Mouse (Mus musculus) ovary, postnatal 36 days (tissue): ENCODE data around the gene Glce.

Experiments used
- DNase-seq: peaks from one replicate; pipeline ENCODE4 v3.0.0; 2022; ENCODE audit warnings: low spot score, mixed read lengths

Gene Glce

DNA sequence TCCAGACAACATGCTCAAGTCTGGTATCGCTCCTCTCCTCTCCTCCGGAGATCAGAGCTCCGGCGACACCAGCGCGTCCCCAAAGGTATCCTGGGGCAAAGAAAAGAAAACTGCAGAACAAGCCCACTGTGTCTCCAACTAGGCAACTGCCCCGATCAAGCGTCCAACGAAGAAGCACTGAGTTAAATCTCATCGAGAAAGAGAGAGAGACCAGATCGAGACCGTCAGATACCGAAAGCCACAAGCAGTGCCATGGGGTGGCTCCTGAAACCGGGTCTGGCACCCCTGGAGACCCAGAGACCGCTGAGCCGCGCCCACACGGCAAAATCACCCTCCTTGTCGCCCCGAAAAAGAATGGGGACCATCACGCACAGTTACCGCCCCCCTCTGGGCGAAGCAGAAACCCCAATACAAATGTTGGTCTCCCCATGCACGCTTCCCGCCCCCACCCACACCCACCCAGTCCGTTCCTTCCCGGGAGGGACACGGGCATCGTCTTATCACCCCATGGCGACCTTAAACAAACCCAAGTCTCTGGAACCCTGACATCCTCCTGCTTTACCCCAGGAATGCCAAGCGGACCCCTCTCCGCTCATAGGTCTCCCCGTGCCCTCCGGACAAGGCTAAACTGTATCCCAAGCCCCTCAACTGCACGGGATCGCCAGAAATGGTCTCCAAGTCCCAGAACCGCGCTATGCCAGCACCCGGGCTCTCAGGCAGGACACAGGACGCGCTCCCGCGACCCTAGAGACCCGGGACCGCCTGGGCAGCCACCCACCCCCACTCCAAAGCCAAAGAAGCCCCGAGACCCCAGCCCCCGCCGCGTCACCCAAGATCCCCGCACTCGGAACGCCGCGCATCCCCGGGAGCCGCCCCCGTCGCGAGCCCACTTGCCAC lies 656 bp downstream of the Glce start:
- DNase-seq, result peak; percentile 32

DNA sequence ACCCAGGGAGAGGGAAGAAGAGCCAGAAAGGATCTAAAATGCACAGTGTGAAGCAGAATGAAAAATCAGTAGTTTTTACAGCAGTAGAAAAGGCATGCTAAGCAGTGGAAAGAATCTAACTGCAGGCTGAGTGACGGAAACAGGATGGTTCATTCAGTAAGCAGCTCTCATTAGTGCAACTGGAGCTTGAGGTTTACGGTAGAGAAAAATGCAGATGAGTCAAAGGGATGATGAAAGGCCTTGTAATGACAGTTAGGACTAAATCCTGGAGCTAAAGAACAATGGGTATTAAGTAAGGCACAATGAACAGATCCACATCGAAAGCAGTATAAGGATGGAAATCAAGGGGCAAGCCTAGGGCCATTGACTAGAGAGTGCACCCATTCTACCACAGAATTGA lies 3.7 kb downstream of the Glce start:
- DNase-seq, result no peak

DNA sequence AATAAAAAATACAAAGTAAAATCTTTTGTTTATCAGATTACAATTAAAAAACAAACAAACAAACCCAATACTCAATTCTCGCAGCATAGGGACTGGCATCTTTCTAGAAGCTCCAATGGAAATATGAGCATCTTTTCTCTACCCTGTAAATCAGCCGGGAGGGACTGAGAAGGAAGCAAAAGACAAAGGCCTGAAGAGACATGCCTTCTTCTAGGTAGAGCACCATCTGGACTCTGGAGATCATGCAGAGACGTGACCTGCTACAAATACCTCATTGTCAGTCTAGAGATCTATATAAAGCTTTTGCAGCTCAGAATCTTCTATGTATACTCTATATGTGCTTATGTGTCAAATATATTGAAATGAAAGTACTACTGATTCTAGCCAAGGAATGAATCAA lies 6.6 kb downstream of the Glce start:
- no peak for DNase-seq

DNA sequence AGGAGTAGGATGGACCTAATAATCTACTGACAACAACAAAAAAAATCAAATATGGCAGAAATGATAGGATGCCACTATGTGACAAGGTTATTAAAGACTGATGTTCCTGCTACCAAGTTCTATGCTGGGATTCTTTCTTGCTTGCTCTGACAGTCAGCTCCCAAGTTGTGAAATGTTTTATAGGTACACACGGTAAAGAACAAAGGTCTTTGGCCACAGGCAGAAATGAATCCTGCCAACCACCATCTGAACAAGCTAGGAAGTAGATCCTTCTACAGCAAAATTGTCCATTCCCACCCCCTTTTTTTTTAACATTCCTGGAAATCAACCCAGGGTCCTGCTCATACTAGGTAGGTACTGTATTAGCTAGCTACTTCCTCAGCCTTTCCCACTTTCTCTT lies 25.9 kb downstream of the Glce start:
- no peak for DNase-seq

DNA sequence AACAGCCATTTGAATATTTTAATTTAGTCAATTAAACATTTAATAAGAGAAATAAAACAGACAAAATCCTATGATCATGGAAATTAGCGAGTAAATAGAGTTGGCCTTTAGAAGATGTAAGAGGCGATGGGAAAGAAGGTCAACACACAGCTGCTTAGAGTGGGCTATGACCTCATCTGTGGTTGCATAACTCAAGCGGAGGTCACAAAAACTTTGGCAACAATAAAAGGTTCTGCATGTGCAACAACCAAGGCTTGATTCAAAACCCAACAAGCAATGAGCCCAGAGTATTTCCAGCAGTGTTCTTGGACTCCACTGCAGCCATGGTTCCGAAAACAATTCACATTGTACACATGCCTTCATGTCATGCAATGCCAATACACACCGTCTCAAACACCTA lies 30.9 kb downstream of the Glce start:
- DNase-seq, result no peak

DNA sequence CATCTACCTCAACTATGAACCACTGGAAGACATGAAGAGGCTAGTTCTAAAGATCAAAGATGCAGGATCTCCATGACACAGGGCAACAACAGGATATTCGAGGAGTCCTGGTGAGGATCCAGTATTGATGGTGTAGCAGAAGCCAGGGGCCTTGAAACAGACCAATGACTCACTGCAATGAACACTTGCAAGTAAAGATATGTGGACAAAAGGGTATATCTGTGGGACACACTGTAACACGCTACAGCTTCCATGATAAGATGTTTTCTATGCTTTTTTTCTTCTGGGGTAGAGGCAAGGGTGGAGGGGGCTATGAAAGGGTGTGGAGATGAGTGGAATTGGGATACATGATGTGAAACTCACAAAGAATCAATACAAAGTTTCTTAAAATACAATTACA lies 36.9 kb downstream of the Glce start:
- DNase-seq, result no peak

DNA sequence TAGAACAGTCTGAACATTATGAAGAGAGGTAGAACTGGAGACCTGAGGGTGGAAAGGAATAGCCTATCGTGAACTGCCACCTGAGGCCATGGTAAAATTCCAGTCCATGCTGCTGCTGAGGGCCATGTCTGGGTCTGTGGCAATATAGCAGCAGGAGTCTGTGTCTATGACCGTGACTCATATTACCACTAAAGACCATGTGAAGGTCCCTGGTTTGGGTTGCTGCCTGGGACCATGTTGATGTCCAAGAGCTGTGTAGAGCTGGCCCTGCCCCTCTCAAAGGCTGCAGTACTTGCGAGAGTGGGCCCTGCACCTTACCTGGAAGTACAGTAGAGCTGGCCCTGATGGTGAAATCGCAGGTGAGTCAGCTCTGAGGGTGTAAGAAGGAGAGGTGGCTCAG lies 37.6 kb downstream of the Glce start:
- no peak for DNase-seq

DNA sequence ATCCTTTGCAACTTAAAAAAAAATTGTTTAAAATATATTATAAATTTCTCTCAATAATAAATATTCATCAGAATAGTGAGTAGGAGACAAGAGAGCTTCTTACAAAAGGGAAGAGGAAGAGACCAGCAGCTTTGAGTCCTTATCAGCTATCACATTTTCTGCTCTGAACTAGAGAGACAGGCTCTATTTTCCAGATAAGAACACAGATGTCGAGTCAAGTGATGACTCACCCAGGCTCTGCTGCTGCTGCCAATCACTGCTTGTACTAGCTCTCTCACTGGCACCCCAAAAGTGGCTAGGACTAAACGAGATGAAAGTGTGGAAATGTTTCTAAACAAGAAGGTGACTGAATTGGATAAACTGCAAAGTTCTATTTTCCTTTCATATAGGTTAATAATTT lies 39.5 kb downstream of the Glce start:
- DNase-seq, result no peak

DNA sequence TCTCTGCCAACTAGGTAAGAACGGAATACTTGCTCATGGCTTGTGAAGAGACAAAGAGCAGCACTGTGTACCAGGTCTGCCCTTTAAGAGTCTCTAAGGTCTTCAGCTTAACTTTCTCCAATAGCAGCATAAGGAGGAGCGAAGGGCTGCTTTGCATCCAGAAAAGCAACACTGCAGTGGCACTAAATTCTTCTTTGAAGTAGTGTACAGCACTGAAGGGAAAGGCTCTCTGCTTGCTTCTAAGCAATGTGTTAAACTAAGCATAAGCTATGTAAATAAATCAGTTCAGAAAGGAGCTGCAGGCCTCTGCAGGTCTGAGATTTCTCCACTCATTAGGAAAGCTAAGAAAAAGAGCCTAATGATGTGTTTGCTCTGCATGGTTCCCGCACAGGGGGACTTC lies 40.9 kb downstream of the Glce start:
- no peak for DNase-seq

DNA sequence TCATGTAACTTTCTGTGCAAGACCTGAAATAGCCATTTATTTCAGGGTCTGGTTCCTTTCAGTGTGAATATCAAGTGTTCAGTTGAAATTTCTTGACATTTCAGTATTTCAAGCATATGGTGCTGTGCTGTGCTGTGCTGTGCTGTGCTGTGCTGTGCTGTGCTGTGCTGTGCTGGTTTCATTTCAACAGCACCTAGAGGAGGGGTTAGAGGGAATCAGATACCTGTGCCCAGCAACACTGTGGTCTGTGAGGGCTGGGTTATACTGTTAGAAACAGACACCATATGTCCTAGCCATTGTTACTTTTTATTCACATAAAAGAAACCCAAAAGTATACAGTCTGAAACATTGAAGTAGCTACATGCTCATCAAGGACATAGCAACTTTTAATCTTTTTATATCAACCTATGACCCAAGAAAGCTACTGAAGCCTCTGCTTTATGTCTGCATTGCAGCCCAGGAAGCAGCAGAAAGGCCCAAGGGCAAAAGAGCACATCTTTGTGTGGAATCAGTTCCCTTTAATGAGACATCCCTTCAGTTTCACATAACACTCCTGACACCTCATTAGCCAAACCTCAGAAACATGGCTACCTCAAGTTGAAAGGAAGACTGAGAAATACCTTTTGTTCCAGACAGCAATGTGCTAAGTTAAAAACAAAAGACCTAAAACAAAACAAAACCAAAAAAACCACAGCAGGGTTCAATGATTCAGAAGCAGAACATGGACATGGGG lies 42.3 kb downstream of the Glce start:
- no peak for DNase-seq

DNA sequence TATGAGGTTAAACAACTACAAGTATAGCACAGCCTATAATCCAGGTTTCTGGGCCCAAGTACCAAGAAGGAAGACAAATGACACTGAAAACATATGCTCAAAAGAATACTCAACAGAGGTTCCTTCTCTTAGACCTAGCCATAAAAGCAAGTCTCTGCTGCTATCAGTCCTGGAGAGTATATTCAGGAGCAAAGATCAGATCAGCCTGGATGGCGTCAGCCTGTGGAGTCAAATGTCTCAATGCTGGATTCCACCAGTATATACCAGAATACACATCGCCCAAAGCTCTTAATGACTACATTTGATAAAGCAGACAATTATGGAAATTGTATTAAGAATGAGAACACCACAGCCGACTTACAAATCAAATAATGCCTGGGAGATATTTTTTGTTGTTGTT lies 60.2 kb downstream of the Glce start:
- no peak for DNase-seq

DNA sequence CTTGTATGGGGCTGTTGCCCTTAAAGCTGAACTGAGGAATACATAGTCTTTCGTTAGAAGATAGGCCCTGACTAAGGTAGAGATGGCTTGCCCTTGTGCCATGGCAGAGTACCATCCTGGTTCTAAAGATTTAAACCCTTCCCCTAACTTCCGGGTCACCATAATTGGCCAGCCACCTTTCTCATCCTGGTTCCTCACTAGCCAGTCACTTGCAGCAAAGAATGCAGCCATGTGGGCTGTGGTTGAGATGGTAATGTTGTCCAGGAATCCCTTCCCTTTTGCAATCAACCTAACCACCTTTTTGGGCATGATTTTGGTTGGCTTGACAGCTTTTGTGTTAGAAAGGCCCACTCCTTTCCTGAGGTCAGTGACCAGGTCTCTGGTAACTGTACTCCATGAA lies 62.0 kb downstream of the Glce start:
- DNase-seq, result no peak

DNA sequence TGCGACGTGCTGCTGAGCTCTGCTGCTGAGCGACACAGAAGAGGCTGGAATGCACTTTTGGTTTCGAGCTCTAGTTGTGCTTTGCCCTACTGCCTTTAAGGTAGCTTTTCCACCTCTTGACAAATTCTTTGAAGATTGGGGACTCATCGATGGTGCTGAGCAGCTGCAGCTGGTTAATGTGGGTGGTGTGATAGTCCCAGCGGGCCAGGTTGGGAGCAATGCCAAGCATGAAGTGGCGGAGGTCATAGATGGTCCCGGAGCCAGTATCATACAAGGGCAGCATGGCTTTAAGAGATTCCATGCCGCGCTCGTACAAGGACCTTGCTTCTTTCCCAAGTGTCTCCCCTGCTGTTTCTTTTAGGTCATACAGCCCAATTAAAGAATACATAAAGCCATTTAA lies 62.5 kb downstream of the Glce start:
- DNase-seq, result no peak

DNA sequence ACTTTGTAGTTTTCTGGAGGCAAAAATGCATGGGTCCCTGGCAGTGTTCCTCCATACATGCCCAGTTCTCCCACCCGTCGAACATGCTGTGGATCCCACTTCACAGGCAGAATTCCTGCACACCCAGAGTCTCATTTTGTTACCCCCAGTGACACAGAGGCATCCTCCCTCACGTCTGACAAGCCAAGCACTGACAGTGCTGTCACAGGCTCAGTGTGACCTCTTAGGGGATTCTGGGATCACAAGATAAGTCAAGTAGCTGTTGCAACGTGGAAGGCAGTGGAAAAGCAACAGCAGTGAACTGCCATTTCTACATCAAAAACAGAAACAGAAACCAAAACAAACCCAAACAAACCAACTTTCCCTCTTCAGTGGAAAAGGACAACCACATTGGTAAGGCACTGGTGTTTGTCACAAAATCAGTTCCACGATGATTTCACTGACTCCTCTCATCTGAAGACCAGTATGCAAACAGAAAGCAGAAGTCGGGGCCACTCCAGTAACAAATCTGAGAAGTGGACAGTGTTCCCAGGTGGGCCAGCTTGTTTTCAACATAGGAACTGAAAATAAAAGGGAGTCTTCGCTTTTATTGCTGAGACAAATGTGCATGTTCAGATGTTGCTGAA lies 64.5 kb downstream of the Glce start:
- no peak for DNase-seq

DNA sequence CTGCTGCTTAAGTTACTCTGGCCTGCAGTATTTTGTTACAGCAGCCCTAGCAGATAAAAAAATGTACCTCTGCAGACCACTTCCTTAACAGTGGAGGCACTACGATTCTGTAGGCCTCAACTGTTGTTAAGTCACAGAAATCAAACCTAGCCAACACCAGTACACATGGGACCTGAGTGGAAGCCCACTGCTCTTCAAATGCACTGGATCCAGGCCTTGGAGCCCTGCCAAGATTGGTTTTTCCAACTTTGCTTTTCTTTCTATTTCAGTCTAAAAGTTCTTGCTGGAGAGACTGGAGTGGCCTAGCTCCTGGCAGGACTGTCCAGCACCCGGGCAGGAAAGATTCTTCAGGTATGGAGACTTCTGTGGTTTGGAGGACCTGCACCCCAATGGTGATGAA lies 66.2 kb downstream of the Glce start:
- no peak for DNase-seq

DNA sequence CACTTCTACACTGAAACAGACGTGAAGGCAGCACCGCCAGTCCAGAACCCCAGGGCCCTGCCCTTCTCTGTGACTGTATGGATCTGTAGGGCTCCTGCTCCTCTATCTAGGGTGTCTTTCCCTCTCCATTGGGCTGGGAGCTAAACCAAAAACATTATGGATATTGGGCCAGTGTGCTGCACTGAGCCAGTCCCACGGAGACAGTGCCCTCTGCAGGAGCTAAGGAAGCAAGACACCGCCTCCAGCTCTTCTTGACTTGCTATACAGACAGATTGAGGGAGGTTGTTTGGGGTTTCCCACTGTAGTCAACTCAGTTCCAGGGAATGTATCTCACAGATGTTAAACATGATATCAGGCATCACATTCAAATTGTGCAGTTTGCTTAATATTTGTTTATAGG lies 71.7 kb downstream of the Glce start:
- no peak for DNase-seq

DNA sequence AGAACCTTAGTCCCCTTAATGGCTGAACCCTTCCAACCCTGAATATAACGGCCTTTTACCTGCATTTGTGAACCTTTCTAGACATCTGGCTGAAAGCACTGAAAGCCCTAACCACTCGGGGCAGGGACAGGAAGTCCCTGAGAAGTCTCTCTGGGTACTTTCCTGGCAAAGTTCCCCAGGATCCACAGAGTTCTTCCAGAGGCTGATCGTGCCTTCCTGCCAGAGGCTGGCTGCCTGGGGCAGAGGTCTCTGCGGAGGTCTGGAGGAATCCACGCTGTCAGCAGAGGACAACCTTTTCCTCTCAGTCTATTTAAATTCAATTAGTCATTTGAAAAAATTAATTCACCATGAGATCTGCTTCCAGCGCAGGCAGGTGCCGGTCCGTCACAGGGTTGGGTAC lies 73.3 kb downstream of the Glce start:
- DNase-seq, result no peak

DNA sequence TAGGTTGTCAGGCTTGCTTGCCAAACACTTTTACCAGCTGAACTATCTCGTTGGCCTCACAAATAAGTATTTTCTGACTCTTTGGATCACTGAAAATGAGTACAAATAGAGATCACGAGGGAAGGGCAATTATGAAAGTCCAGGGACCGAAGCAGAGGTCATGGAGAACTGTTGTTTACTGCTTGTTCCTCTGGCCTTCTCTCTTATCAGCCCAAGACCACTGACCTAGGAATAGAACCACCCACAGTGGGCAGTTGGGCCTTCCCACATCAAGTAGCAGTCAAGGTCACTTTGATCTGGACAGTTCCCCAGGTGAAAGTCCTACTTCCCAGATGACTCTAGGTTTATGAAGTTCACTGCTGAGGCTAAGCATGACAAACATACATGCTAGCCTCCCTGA lies 80.3 kb downstream of the Glce start:
- no peak for DNase-seq

DNA sequence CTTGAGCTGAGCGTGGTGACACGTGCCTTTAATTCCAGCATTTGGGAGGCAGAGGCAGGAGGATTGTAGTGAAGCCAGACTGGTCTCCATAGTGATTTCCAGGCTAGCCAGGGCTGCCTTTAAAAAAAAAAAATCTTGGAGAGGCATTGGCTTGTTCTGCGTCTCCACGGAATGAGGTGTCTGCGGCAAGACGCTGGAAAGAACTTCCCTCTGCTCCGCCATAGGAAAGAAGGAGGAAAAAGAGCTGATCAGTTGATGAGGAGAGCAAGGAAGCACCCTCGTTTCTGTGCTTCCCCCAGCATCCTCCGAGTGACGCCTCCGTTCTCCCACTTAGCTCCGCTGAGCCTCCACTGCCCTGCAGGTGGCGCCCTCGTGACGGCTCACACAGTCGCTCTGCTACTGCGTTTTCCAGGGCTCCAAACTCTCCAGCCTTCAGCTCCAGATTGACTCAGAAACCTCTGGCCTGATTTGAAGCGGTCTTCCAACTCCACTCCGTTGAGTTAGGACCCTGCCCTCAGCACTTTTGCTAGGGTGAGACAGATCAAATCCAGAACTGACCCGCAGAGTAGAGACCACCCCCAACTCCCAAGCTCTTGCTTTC lies 82.3 kb downstream of the Glce start:
- DNase-seq, result peak; percentile 84

DNA sequence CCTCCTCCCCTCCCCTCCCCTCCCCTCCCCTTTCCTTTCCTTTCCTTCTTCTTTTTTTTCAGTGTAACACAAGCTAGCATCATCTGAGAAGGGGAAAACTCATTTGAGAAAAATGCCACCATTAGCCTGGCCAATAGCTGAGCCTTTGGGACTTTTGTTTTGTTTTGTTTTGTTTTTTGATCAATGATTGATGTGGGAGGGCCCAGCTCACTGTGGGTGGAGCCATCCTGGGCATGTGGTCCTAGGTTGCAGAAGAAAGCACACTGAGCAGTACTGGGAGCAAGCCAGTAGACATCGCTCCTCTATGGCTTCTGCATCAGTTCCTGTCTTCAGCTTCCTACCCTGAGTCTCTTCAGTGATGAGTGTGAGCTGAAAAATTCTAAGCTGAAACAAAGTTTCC lies 86.6 kb downstream of the Glce start:
- no peak for DNase-seq

DNA sequence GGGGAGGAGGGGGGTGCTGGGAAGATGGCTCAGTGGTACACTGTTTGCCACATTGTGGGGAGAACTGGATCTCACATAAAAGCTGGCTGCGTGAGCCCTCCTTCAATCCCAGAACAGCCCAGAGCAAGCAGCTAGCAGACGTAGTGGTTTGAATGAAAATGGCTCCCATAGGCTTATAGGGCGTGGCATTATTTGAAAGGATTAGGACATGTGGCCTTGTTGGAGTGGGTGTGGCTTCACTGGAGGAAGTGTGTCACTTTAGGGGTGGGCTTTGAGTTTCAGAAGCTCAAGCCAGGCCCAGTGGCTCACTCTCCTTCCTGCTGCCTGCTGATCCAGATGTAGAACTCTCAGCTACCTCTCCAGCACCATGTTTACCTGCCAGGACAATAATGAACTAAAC lies 90.2 kb downstream of the Glce start:
- DNase-seq, result no peak

DNA sequence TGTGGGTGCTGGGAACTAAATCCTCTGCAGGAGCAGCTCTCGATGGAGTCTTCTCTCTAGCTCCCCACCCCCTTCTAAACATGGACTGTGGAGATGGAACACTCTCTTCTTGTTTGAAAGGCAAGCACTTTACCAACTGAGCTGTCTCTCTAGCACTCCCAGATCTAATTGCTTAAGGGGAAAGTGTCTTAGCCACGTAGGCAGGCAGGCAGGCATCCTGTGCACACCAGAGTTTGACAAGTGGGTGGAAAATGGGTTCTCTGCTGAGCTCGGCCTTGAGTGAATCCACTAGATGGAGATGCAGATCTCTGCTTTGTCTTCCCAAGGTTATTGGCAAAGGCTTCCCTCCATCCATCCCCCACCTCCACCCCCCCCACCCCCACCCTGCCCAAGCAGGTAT lies 94.4 kb downstream of the Glce start:
- no peak for DNase-seq

DNA sequence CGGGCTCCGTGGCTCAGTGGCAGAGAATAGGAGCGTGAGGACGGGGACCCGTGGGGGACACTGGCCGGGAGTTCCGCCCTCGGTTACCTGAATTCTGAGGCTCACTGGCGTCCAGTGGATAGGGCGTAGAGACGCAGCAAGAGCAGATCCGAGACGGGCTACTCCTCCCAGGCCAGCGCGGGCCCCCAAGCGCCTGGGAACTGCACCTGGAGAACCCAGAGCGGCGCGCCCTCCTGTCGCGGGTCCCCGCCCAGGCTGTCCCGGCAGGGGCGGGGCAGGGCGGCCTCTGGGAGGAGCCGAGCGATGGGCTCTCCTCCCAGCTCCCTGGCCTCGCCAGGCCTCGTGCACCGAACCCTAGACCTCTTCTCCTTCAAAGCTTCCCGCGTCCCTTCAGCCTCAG lies 95.9 kb downstream of the Glce start, which contains the start of gene Paqr5:
Gene Paqr5 (minus strand): TSS at position 257 of the 400 bp plus-strand sequence.
- peak; percentile 68 for DNase-seq
